Mouse (Mus musculus) layer of hippocampus, postnatal 25 days (tissue): Measurements from ENCODE around the gene Sh3gl2. TPM values are rescaled to one million over a fixed set of nuclear protein-coding genes. Genes with fewer than 3 reads are reported as not detected.

ENCODE experiments used
- DNase-seq, 2 experiments: peaks; one replicate each; pipeline ENCODE4 v3.0.0; 2022; ENCODE audit warnings: mixed read lengths in 2 of 2, low spot score in 1 of 2; ENCODE audit errors: extremely low spot score in 1 of 2
- total RNA-seq, 2 experiments: library from RNA; stranded (reverse); gene quantifications; 2 replicates each; pipeline ENCODE4 v1.2.3; 2021

The Sh3gl2 gene
- total RNA-seq, 2 experiments from 2014 or later = 282 to 299 TPM

DNA sequence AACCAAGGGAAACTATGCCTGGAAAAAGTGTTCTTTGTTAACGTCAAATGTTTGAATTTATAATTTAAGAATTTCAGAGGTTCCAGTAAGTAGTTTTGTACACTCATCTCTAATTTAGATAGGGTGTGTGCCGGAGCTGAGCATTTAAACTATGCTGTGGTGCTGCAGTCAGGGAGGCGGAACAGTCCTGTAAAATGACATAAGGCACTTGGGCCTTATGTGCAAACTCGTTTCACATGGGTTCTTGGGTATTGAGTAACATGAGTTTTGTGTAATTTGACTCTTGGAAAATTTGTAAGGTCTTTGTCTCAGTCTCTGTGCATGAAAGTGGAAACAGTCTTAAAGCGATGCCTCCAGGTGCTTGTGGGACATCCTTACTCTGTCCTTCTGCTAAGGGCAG lies 334.8 kb downstream of the Sh3gl2 start:
- DNase-seq = no peak

DNA sequence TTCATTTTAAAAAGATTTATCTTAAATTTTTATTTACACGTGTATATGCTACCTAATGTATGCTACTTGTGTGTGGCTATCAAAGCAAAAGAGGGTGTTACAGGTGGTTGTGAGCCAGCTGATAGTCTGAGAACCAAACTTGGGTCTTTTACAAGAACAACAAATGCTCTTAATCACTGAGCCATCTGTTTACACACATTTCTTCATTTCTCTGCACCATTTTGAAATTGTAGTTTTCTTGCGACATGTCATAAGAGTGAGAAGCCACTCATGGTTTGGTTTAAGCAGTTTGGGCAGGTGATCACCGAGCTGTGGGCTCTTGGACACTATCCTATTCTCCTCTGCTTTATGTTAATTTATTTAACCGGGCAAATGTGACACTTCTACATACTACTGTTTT lies 338.3 kb downstream of the Sh3gl2 start:
- DNase-seq = no peak

DNA sequence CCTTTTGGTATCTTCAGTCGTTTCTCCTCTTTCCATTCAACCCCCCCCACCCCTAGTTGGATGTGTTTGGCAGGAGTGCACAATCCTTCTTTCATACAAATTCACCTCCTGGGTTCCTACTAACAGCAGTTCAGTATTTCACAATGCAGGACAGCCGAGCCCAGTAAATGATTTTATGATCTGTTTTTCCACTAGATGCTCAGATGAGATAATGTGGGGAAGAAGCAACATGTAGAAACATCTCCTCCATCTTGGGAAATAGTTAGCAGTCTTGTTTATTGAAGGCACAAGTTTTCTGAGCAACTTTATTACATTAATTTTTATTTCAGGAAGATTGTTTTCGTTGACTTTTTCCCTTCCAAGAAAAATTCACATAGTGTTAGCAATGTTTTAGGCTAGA lies 349.8 kb downstream of the Sh3gl2 start:
- DNase-seq = no peak

DNA sequence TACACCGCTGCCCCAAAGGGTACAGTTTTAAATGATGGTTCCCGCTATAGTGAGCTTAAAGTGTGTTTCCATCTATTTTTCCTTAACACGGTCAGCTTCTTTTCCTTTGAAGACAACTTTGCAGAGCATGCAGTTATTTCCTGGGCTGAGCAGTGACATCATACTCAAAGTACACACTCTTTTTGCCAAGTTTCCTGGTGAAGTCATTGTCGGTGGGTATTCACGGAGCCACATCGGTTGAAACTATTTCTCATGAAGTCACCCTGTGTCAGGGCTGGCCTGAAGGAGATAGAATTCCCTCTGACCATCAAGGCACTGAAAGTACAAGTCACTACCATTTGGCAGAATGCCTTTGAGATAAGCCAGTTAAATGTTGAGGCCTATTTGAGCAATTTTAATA lies 354.8 kb downstream of the Sh3gl2 start:
- no peak for DNase-seq

DNA sequence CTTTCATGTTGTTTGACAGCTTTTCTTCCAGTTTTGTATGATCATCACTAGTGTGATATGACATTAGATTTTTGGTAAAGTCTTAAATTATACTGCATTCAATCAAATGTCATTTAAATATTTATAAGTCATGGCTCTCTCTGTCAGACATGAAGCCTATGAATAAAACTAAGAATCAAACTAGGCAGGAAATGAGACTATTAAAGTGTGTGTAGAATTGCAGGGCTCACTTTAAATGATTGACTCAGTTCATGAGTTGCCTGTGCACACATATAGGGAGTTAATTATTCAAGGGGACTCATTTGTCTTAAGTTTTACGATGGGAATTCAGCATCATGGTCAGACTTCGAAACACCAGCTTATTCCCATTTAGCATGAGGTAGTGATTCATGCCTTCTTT lies 380.5 kb downstream of the Sh3gl2 start:
- DNase-seq = no peak

DNA sequence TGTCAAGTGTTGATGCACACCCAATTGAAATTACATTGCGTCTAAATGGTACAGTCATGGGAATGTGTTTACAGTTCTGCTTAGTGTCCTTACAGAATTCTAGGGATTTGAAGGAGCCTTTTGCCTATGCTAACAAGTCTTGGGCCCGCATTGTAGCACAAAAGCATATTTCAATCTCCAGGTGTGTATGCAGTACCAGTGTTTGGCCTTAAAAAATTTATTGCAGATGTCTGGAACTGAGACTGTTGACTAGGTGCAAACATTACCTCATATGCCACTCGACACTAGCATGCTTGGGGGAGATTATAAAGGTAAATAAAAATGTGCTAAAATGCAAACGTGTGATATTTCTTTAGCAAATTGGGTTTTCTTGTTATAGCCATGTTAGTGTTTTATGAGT lies 384.0 kb downstream of the Sh3gl2 start:
- DNase-seq = no peak

DNA sequence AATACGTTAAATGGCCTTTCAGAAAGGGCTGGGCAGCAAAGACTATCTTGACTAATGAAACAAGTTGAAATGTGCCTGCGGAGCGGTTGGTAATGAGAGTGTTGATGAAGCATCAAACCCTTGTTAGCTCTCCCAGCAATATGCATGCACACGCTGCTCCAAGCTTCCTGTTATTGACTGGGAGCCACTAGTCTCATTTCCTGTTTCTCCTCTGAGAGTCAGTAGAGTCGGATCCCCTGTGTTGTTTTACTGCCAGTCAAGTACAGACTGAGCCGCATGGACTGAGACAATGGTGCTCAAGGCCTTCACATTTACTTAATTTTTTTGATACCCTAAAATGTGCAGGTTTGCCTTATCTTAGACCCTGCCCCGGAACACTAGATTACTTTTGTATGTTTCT lies 386.1 kb downstream of the Sh3gl2 start:
- DNase-seq = no peak

DNA sequence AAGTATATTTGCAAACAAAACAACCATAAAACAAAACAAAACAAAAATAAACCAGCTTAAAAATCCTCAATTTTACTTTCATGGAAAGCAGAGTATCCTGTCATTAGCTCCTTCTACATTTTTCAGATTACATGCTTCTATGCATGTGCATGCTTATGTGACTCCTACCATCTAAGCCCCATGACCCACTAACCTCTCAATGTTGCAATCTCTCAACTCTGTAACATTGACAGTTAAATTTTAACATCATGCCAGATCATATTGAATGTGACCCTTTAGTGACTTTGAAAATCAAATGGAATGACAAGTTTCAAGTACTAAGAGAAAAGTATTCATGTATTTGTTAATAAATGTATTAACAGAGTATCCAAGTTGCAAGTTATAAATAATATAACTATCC lies 389.2 kb downstream of the Sh3gl2 start:
- no peak for DNase-seq

DNA sequence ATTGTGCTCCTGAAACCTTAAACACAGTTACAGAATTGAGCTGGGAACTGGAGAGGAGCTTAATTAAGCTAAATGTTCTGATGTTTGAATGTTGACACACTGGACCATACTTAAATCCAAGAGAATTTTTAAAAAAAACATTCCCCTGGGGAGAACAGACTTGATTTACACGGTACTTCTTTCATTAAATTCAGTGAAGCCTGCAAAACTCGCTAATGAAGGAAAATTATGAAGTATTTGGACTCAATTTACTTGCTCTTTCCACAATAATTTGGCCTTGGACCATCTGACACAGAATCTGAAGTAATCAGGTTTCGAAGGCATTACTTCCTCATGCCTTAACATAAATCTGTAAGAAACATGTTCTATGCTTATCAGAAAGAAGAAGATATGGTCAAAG lies 408.4 kb downstream of the Sh3gl2 start:
- no peak for DNase-seq

DNA sequence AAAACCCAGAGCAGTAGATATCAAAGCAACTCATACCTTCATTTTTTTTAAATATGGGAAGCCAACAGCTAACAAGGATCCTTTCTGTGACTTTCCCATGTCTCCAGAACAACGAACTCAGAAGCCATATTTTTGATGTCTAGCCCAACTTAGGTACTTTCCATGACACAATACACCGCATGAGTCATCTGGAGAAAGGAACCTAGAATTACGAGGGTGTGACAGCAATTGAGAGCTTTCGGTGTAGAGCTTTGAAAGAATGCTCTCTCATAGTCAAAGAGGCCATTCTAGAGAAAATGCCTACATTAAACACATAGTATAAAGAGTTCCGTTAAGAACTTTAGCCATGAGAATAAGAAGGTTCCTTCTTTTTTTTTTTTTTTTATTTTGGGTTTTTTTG lies 413.8 kb downstream of the Sh3gl2 start:
- DNase-seq = no peak

DNA sequence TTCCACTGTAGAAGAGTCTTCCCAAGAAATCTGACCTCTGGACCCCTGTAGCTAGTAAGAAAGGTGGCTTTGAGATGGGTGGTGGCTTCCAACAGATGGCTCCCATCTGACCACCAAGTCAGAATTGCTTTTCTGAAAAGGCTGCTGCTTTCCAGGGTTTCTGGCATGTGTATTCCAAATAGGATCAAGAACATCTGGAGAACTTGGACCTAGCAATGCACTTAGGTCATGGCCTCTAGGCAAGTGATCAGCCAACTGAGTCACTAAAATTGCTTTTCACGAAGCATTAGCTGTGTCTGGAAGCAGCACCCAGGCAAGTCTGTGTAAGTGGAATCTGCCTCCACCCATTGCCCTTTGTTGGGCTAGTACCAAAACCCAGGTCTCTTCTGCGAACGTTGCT lies 414.3 kb downstream of the Sh3gl2 start:
- DNase-seq = no peak

DNA sequence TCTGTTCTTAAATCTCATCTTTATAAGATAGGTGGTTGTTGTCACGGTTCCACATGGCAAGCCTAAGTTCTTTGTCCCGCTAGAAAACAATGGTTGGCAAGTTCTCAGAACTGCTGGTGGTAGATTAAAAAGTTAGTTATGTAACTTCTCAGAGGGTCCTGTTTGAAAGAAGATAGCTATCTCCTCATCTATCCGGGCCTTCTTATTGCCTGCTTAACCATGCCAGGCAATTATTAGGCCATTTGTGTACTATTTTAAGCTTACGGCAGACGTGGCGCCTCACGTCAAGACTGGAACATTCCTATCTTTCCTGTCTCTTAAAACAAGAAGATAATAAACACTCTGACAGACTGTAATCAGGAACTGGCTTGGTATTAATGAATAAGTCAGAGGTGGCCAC lies 424.5 kb downstream of the Sh3gl2 start:
- no peak for DNase-seq

DNA sequence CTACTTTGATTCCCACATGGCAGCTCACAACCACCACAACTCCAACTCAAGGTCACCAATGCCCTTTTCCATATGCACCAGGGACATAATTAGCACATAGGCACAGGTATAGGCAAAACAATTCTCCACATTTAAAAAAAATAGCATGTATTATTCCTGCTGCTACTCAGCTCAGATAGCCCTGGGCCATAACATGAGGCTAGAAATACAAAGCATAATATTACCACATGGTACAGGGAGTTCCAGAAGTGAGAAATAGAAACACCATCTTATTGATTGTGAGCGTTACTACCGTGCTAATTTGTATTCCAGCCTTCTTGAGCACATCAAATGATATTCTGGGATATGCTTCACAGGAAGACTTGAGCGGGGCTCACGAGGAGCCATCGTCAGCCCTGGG lies 464.3 kb downstream of the Sh3gl2 start:
- no peak for DNase-seq

DNA sequence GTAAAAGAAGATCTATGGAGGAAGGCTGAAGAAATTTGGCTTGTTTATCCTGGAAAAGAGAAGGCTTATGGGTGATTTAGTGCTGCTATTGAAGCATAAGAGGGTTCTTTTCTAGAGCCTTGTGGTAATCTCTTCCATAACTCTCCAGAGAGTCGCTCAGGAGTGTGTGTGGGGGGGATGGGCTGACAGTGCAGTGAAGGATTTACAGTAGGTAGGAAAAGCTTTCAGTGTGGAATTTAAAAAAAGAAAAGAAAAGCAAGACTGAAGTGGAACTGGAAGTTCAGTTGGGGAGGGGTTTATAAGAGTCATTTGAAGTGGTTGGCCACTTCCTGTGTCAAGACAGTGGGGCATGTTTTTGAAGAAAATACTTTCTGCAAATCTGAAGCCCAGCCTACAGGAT lies 464.8 kb downstream of the Sh3gl2 start:
- no peak for DNase-seq

DNA sequence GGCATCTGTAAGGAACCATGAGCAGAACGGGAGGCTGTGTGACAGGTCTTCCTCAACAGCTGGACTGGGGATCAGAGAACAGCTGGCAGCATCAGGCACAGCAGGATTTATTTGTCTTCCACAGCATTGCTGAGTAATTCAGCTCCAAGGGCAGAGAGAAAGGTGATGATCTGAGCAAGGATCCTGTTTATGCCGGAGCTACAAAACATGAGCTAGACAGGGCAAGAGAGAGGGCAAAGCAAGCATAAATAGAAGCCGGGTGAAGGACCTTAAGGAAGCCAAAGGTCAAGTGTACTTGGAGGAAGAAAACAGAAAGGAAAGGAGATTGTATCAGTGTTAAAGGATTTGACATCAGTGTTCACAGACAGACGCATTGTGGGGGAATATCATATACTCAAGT lies 467.4 kb downstream of the Sh3gl2 start:
- DNase-seq = no peak

DNA sequence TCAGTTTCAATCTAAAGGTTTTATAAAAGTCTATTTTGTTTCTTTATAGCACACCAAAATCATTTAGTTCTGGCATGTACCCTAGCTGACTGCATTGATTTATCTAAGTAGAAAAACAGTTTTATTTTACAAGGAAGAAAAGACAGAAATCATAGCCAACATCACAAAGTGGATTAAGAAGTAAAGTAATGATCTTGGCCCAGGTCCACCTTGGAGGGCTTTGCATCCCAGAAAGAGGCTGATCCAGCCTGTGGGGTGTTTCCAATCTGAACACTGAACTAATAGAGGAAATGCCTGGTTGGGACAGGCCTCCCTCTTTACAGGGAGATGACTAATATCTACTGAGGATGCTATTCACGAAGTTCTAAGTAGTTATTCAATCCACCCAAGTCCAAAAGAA lies 472.7 kb downstream of the Sh3gl2 start:
- DNase-seq = no peak

DNA sequence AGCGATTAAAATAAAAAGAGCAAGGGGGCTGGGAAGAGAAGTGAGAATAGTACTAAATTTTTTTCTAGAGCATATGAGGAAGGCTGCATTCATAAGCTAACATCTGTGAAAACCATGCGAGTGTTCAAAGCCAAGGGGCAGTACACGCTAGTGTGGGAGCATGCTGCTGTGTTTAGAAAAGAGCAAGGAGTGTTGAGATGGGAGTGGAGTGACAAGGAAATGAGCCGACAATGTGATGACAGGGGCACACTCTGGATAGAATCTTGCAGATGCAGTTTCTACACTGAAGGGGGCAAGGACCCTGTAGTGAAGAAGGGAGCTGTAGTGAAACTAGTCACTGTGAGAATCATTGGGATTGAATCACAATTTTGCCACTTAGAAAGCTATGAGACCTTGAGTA lies 481.2 kb downstream of the Sh3gl2 start:
- DNase-seq = no peak
